Mouse (Mus musculus) liver, adult 2 months (tissue): ENCODE results near the gene Nxn. TPM values are rescaled to one million over a fixed set of nuclear protein-coding genes. Genes with fewer than 3 reads are reported as not detected.

Experiments
- DNase-seq: peaks from one replicate; pipeline ENCODE4 v3.0.0-alpha.2; 2011; ENCODE audit warnings: low read depth, low spot score; ENCODE audit errors: extremely low read depth
- H3K27ac ChIP-seq: fragments of 200-500 bp; replicated peaks from 2 replicates; pipeline ENCODE4 v1.5.1; 2012; ENCODE audit warnings: low read depth, mild to moderate bottlenecking, control low read depth, inconsistent platforms, low read length; ENCODE audit not compliant: insufficient read depth
- H3K27me3 ChIP-seq: fragments of 200-500 bp; 2 replicates; pipeline ENCODE4 v1.6.1; 2012; ENCODE audit warnings: mild to moderate bottlenecking, moderate library complexity, low read length, inconsistent platforms; ENCODE audit not compliant: control insufficient read depth, insufficient read depth
- H3K36me3 ChIP-seq: fragments of 200-500 bp; 2 replicates; pipeline ENCODE4 v1.6.1; 2012; ENCODE audit warnings: low read length, inconsistent platforms; ENCODE audit not compliant: control insufficient read depth, insufficient read depth
- H3K4me1 ChIP-seq: fragments of 200-500 bp; 2 replicates; pipeline ENCODE4 v1.6.1; 2011; ENCODE audit warnings: low read length; ENCODE audit not compliant: control insufficient read depth, insufficient read depth
- H3K4me3 ChIP-seq: fragments of 200-500 bp; 2 replicates; pipeline ENCODE4 v1.5.1; 2011; ENCODE audit warnings: low read depth, mild to moderate bottlenecking, control low read depth, low read length, moderate library complexity; ENCODE audit not compliant: insufficient read depth
- H3K79me2 ChIP-seq: fragments of 200-500 bp; 2 replicates; pipeline ENCODE4 v1.6.1; 2012; ENCODE audit warnings: inconsistent platforms, mild to moderate bottlenecking, low read length, moderate library complexity; ENCODE audit not compliant: control insufficient read depth, insufficient read depth
- H3K9ac ChIP-seq: fragments of 200-500 bp; 2 replicates; pipeline ENCODE4 v1.6.1; 2012; ENCODE audit warnings: low read depth, mild to moderate bottlenecking, control low read depth, inconsistent platforms, low read length
- CTCF ChIP-seq: fragments of 200-500 bp; IDR thresholded peaks from 2 replicates; pipeline ENCODE4 v1.5.1; 2011; ENCODE audit warnings: low read depth, low read length, control low read depth
- POLR2A ChIP-seq: fragments of 200-500 bp; IDR thresholded peaks from 2 replicates; pipeline ENCODE4 v1.6.1; 2011; ENCODE audit warnings: low read length, control low read depth; ENCODE audit not compliant: insufficient read depth; ENCODE audit errors: extremely low read depth
- WGBS: fragments of 180-500 bp; shearing (Covaris S2); methylation state at CpG from one replicate; pipeline ENCODE4 v1.1.7; 2018; 5-methylcytosine and 5-hydroxymethylcytosine counted together
- polyA plus RNA-seq: library from polyadenylated mRNA; depleted of rRNA; stranded (reverse); fragments of >200 nt; gene quantifications from 2 replicates; pipeline ENCODE4 v1.2.3, GENCODE M21; 2012; rRNA removed
- total RNA-seq: library from RNA; depleted of rRNA; stranded (reverse); fragments of >200 nt; gene quantifications from 2 replicates; pipeline ENCODE4 v1.2.3, GENCODE M21; 2014; rRNA removed

Nxn gene
- total RNA-seq (1.0 and 2.2 TPM in 2 replicates), polyA plus RNA-seq (1.3 and 1.6 TPM in 2 replicates)

- peak; percentile 63 for DNase-seq
- no peak within 1 kb of the TSS for H3K27ac ChIP-seq
- H3K9ac ChIP-seq, result peak within 1 kb of the TSS; percentile 68
- H3K27me3 ChIP-seq, result no peaks in the 10 kb centered on the region
- TF ChIP-seq POLR2A, result no peak
- peak; percentile 16; the same call in 1 of the 2 replicates for TF ChIP-seq CTCF
- H3K4me1 ChIP-seq, result 0 out of 2 replicates have a peak, but pooled peaks cover 2% of the 10 kb centered on the region
- H3K36me3 ChIP-seq, result no peaks in the 10 kb centered on the region
- H3K79me2 ChIP-seq, result no peaks in the 10 kb centered on the region
- H3K4me3 ChIP-seq, result peak within 1 kb of the TSS; percentile 80
- WGBS, result under 1% methylated on average over 69 of the region's 70 CpGs
These were observed at the start of gene Nxn for GRCm38 (mm10) chr11:76398798-76399586. Nxn (minus strand) TSS chr11:76399140.

DNA sequence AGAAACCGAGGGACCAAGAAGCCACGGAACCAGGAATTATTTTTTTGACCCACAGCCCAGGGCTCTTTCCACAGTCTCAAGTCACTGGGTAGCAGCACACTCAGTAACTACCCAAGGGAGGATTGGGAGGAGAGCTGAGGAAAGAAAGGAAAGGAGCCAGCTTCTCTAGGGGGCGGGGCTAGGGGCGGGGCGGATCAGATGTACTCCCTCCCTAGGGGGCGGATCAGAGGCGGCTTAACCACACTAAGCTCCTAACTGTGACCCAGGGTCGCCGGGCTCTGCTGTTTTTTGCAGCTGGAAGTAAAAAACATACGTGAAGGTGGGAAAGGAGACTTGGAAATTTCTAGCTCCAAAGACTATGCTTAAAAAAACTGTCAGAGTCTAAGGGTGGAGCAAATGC lies 47.3 kb upstream of the Nxn start:
- no peaks in the 10 kb centered on the region for H3K36me3 ChIP-seq
- H3K4me3 ChIP-seq, result no peak overlapping the region
- H3K27me3 ChIP-seq, result no peaks in the 10 kb centered on the region
- H3K27ac ChIP-seq, result no peak overlapping the region
- no peaks in the 10 kb centered on the region for H3K79me2 ChIP-seq
- DNase-seq, result peak; percentile 28
- no peaks in the 10 kb centered on the region for H3K4me1 ChIP-seq
- H3K9ac ChIP-seq, result no peak overlapping the region
- TF ChIP-seq CTCF (no peak), POLR2A (no peak)
- WGBS, result 12% methylated on average over 10 of the region's 10 CpGs

- no peaks in the 10 kb centered on the region for H3K36me3 ChIP-seq
- 79% methylated on average over 8 of the region's 8 CpGs for WGBS
- H3K4me1 ChIP-seq, result no peaks in the 10 kb centered on the region
These were observed 46.5 kb upstream of the Nxn start for GRCm38 (mm10) chr11:76445459-76445858.

DNA sequence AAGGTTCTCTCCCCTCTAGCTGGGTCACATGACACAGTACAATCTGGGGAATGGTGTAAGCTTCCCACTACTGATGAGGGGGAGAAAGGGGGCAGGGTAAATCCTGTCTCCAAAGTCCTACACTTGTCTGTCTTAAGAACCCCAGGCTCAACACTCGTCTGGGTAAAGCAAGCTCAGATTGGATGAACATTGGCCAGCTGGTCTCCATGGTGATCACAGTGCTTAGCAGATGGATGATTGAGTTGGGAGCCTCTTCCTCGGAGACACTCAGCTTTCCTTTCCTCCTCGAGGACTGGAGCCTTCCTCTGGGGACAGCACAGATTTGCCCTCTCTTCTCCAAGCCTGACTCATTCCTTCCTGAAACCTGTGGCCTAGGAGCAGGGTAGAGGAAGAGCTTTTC lies 40.7 kb upstream of the Nxn start:
- Histone ChIP-seq H3K36me3 (no peaks in the 10 kb centered on the region), H3K27ac (no peak overlapping the region), H3K4me3 (no peak overlapping the region), H3K9ac (no peak overlapping the region), H3K79me2 (no peaks in the 10 kb centered on the region), H3K4me1 (no peaks in the 10 kb centered on the region), H3K27me3 (no peaks in the 10 kb centered on the region)
- TF ChIP-seq CTCF (no peak), POLR2A (no peak)
- DNase-seq, result no peak
- WGBS, result 80% methylated on average over 3 of the region's 3 CpGs

More at GRCm38 (mm10) chr11:76445459-76445858, 46.5 kb upstream of the Nxn start:
- H3K27me3 ChIP-seq, result no peaks in the 10 kb centered on the region
- DNase-seq, result no peak
- H3K79me2 ChIP-seq, result no peaks in the 10 kb centered on the region
- TF ChIP-seq CTCF (no peak), POLR2A (no peak)
- no peak overlapping the region for H3K4me3 ChIP-seq
- H3K9ac ChIP-seq, result no peak overlapping the region
- no peak overlapping the region for H3K27ac ChIP-seq

- no peaks in the 10 kb centered on the region for H3K27me3 ChIP-seq
- 0 out of 2 replicates have a peak overlapping the region, but pooled peaks have one; percentile 22 for H3K27ac ChIP-seq
- no peak for TF ChIP-seq POLR2A
- no peak for TF ChIP-seq CTCF
- H3K9ac ChIP-seq, result peak overlapping the region; percentile 38
- no peaks in the 10 kb centered on the region for H3K4me1 ChIP-seq
- no peaks in the 10 kb centered on the region for H3K36me3 ChIP-seq
- peak overlapping the region; percentile 39 for H3K4me3 ChIP-seq
- 27% methylated on average over 27 of the region's 28 CpGs for WGBS
- H3K79me2 ChIP-seq, result no peaks in the 10 kb centered on the region
- DNase-seq, result no peak
These were observed 38.0 kb upstream of the Nxn start for GRCm38 (mm10) chr11:76436864-76437437.
